Mouse (Mus musculus): ENCODE results near the gene Vmn2r73.
"Not testable (repeated sequence)": the region's sequence is repeated elsewhere in the genome, so short reads cannot be mapped to it uniquely, and the experiment has no call there.

The Vmn2r73 gene

GRCm38 (mm10) chr7:85876166-85876565 is at the start of gene Vmn2r73:
Vmn2r73 (minus strand) TSS chr7:85876266.
- DNase-seq (ENCODE audit: low spot score in 2 of 2): no peak

GRCm38 (mm10) chr7:85840090-85840948 is 35.7 kb downstream of the Vmn2r73 start:
- no peak for DNase-seq (ENCODE audit: low spot score in 2 of 2)

- not testable (repeated sequence) for DNase-seq (ENCODE audit: low spot score in 2 of 2)
Measured at GRCm38 (mm10) chr7:85818092-85818491, 58.0 kb downstream of the Vmn2r73 start.

All from spleen, postnatal 4 days (tissue).